Mouse (Mus musculus) neural tube, embryonic 13.5 days (tissue): ENCODE measurements around the gene Csrnp2. TPM values are rescaled to one million over a fixed set of nuclear protein-coding genes. Genes with fewer than 3 reads are reported as not detected.
A peak's percentile ranks its signal among the peaks of the same experiment; 100 is the strongest.

Source experiments
- ATAC-seq: fragments of 200-750 bp; cut with Nextera tagmentation; 2 replicates; pipeline ENCODE4 v1.8.0; 2017; ENCODE audit warnings: low read depth, mild to moderate bottlenecking, moderate TSS enrichment, moderate library complexity
- H3K27ac ChIP-seq: fragments of 300-500 bp; sonication (generic); replicated peaks from 2 replicates; pipeline ENCODE4 v1.5.1; 2015; ENCODE audit warnings: moderate library complexity, mild to moderate bottlenecking, inconsistent platforms
- H3K27me3 ChIP-seq: fragments of 300-500 bp; sonication (generic); 2 replicates; pipeline ENCODE4 v1.6.1; 2015; ENCODE audit warnings: mild to moderate bottlenecking, inconsistent platforms
- H3K36me3 ChIP-seq: fragments of 300-500 bp; sonication (generic); 2 replicates; pipeline ENCODE4 v1.6.1; 2015; ENCODE audit warnings: mild to moderate bottlenecking, inconsistent platforms
- H3K4me1 ChIP-seq: fragments of 300-500 bp; sonication (generic); replicated peaks from 2 replicates; pipeline ENCODE4 v1.6.1; 2015; ENCODE audit warnings: inconsistent platforms
- H3K4me2 ChIP-seq: fragments of 300-500 bp; sonication (generic); 2 replicates; pipeline ENCODE4 v1.6.1; 2015; ENCODE audit warnings: inconsistent platforms, mild to moderate bottlenecking, moderate library complexity
- H3K4me3 ChIP-seq: fragments of 300-500 bp; sonication (generic); 2 replicates; pipeline ENCODE4 v1.5.1; 2015; ENCODE audit warnings: mild to moderate bottlenecking, inconsistent platforms
- H3K9ac ChIP-seq: fragments of 300-500 bp; sonication (generic); 2 replicates; pipeline ENCODE4 v1.6.1; 2015; ENCODE audit warnings: moderate library complexity, mild to moderate bottlenecking, inconsistent platforms
- H3K9me3 ChIP-seq: fragments of 300-500 bp; sonication (generic); 2 replicates; pipeline ENCODE4 v1.6.1; 2016; ENCODE audit warnings: inconsistent platforms
- WGBS: fragments of 180-500 bp; shearing (Covaris S2); methylation state at CpG from one replicate; pipeline ENCODE4 v1.1.7; 2015; 5-methylcytosine and 5-hydroxymethylcytosine counted together
- polyA plus RNA-seq: library from polyadenylated mRNA; unstranded; fragments of >200 nt; fragmentation: Nextera tagmentation; extraction: Ambion mirVana; gene quantifications from 2 replicates; pipeline ENCODE4 v1.2.1, GENCODE M21; 2015

Csrnp2 gene
- polyA plus RNA-seq, 1 experiment from 2014 or later, result 39.1 TPM

DNA sequence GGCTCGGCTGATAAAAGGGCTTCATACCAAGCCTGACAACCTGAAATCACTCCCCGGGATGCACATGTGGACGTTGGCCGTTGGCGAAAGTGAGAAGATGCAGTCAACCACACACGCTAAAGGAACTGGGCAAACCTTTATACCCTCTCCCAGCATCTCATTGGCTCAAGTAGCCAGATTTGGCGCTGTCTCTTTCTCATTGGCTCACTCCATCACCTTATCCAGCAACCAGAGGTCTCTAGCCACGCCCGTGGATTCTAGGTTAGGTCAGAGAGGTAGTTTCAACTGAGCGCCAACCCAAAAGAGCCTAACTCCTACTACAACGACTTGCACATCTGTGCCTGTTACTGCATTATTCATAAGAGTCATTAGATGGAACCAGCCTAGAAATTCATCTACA, 42.8 kb downstream of the Csrnp2 start:
- Histone ChIP-seq H3K9me3 (no peaks in the 10 kb centered on the region), H3K4me1 (0 out of 2 replicates have a peak, but pooled peaks cover 9% of the 10 kb centered on the region), H3K4me3 (no peak overlapping the region), H3K36me3 (no peaks in the 10 kb centered on the region), H3K9ac (no peak overlapping the region), H3K27me3 (no peaks in the 10 kb centered on the region), H3K27ac (no peak overlapping the region), H3K4me2 (no peak overlapping the region)
- WGBS, result 81% methylated on average over 11 of the region's 11 CpGs
- ATAC-seq, result no peak

DNA sequence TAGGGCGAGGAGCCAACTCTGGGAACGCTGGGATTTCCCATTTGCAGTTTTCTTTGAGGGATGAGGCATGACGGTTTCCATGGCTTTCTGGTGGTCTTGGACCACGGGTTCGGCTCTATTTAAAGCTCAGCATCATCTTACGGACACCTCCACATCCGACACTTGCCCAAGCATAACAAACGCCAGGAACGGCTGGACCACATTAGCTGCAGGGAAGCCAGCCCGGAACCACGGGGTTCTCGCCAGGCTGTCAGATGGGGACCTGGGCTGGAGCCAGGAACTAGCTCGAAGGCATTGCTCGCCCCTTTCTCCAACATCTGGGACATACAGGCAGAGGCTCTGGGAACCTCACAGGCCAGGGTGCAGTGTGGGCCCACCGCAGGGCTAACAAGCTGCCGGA, 44.0 kb downstream of the Csrnp2 start:
- no peaks in the 10 kb centered on the region for H3K36me3 ChIP-seq
- H3K27ac ChIP-seq, result no peak overlapping the region
- no peak overlapping the region for H3K4me2 ChIP-seq
- H3K4me1 ChIP-seq, result 0 out of 2 replicates have a peak, but pooled peaks cover 7% of the 10 kb centered on the region
- H3K4me3 ChIP-seq, result no peak overlapping the region
- 60% methylated on average over 16 of the region's 16 CpGs for WGBS
- no peaks in the 10 kb centered on the region for H3K9me3 ChIP-seq
- peak; percentile 15; the same call in 1 of the 2 replicates for ATAC-seq
- H3K27me3 ChIP-seq, result no peaks in the 10 kb centered on the region
- H3K9ac ChIP-seq, result no peak overlapping the region

DNA sequence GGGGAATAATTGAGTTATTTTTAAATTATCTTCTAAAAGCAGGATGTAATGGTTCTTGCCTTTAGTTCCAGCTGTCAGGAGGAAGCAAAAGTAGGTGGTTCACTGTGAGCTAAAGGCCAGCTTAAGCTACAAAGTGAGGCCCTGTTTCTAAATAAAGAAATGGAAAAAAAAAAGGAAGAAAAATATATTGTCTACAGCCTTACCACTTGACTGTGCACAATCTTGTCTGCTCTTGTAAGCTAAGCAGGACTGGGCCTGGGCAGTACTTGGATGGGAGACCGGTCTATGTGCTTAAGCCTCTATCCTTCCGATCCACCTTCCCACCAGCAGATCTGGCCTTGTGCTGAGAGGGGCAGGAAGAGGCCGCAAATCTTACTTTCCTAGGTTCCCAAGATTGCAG, 45.8 kb downstream of the Csrnp2 start:
- no peaks in the 10 kb centered on the region for H3K36me3 ChIP-seq
- H3K27me3 ChIP-seq, result no peaks in the 10 kb centered on the region
- WGBS, result 90% methylated on average over 3 of the region's 3 CpGs
- H3K27ac ChIP-seq, result no peak overlapping the region
- ATAC-seq, result no peak
- H3K9ac ChIP-seq, result no peak overlapping the region
- no peak overlapping the region for H3K4me2 ChIP-seq
- H3K4me1 ChIP-seq, result 0 out of 2 replicates have a peak, but pooled peaks cover 7% of the 10 kb centered on the region
- no peaks in the 10 kb centered on the region for H3K9me3 ChIP-seq
- H3K4me3 ChIP-seq, result no peak overlapping the region

DNA sequence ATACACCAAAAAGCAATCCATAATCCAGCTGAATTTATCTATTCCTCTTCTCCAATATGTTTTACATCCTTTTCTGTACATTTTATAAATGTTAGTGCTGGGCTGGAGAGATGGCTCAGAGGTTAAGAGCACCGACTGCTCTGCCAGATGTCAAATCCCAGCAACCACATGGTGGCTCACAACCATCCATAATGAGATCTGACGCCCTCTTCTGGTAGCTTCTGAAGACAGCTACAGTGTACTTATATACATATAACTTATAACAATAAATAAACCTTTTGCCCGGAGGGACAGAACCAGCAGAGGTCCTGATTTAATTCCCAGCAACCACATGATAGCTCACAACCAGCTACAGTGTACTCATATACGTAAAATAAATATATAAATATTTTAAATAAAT, 46.7 kb downstream of the Csrnp2 start:
- no peak for ATAC-seq
- H3K4me2 ChIP-seq, result no peak overlapping the region
- H3K4me1 ChIP-seq, result peaks cover 14% of the 10 kb centered on the region
- no peaks in the 10 kb centered on the region for H3K9me3 ChIP-seq
- no peaks in the 10 kb centered on the region for H3K36me3 ChIP-seq
- H3K9ac ChIP-seq, result no peak overlapping the region
- WGBS, result 73% methylated on average over 4 of the region's 4 CpGs
- H3K27me3 ChIP-seq, result no peaks in the 10 kb centered on the region
- no peak overlapping the region for H3K27ac ChIP-seq
- H3K4me3 ChIP-seq, result no peak overlapping the region

DNA sequence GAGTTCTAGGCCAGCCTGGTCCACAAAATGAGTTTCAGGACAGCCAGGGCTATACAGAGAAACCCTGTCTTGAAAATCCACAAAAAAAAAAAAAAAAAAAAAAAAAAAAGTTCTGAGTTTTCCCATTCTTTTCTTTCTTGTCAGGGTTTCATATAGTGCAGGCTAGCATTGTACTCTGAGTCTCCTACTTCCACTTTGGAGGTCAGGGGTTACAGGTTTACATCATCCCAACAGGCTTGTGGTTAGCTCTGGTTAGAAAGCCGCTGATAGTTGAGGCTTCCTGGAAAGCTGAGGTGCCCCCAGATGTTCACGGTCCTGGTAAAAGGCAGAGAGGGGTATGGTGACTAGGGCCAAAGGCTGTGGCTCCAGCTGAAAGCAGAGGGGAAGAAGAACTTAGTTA, 48.4 kb downstream of the Csrnp2 start:
- H3K9ac ChIP-seq, result no peak overlapping the region
- peaks cover 17% of the 10 kb centered on the region for H3K4me1 ChIP-seq
- no peaks in the 10 kb centered on the region for H3K27me3 ChIP-seq
- no peaks in the 10 kb centered on the region for H3K36me3 ChIP-seq
- no peak overlapping the region for H3K27ac ChIP-seq
- no peak overlapping the region for H3K4me2 ChIP-seq
- 94% methylated on average over 2 of the region's 2 CpGs for WGBS
- ATAC-seq, result no peak
- no peaks in the 10 kb centered on the region for H3K9me3 ChIP-seq
- H3K4me3 ChIP-seq, result no peak overlapping the region

DNA sequence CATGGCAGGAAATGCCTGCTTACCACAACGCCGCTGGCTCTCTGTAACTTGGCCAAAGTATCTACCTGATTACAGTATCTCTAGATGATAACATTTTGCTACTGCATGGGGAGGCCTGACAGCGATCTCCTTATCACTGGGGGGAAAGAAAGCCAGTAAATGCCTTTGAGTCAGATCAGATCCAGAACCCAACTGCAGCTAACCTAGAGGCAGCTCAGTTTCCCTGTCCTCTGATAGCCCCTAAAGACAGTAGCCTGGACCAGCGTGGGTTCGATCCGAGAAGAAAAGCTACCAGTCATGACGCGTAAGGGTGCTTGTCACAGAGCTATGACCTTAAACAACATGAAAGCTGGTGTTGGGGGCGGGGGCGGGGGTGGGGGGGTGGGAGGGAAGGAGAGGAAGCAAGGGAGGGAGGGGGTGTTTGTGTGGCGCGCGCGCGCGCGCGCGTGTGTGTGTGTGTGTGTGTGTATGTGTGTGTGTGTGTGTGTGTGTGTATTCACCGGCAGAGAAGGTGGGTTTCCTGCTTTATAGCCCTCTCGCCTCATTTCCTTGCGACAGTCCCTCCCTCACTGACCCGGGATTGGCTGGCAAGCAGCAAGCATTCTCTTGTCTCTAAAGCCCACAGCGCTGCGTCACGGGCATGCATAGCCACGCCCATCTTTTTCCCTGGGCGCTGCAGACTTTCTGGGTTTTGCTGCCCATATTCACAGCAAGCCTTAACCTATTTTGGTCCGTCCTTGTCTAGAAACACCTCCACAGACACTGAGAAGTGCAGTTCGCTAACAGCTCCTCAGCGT, 52.0 kb downstream of the Csrnp2 start:
- no peaks in the 10 kb centered on the region for H3K27me3 ChIP-seq
- peak overlapping the region; percentile 81 for H3K27ac ChIP-seq

DNA sequence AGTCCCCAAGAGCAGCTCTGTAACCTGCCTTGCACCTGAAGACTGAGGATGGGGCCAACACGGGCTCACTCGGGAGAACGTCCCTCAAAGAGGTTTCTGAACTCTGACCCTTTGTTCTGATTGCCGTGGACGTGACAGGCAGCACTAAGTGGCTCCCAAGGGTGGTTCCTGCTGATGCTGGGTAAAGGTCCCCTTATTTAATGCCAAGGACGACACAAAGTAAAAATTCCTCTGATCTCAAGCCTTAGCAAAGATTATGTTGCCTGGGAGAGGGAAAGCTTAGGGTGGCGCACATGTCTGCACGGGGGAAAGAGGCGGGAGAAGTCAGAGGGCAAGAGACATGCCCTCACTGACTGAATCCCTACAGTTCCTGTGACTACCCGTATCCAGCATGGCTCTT, 58.8 kb downstream of the Csrnp2 start:
- H3K4me2 ChIP-seq, result no peak overlapping the region
- H3K4me3 ChIP-seq, result no peak overlapping the region
- no peaks in the 10 kb centered on the region for H3K27me3 ChIP-seq
- 69% methylated on average over 10 of the region's 10 CpGs for WGBS
- H3K4me1 ChIP-seq, result no peaks in the 10 kb centered on the region
- H3K36me3 ChIP-seq, result no peaks in the 10 kb centered on the region
- H3K9me3 ChIP-seq, result no peaks in the 10 kb centered on the region
- no peak for ATAC-seq
- H3K27ac ChIP-seq, result no peak overlapping the region
- H3K9ac ChIP-seq, result no peak overlapping the region

More for the DNA sequence above, 52.0 kb downstream of the Csrnp2 start:
- peak overlapping the region; percentile 42 for H3K4me3 ChIP-seq
- 8% methylated on average over 19 of the region's 31 CpGs for WGBS
- peak; percentile 98 for ATAC-seq
- H3K4me2 ChIP-seq, result peak overlapping the region; percentile 62
- H3K36me3 ChIP-seq, result no peaks in the 10 kb centered on the region
- peaks cover 10% of the 10 kb centered on the region for H3K4me1 ChIP-seq
- H3K9ac ChIP-seq, result peak overlapping the region; percentile 75
- no peaks in the 10 kb centered on the region for H3K9me3 ChIP-seq

DNA sequence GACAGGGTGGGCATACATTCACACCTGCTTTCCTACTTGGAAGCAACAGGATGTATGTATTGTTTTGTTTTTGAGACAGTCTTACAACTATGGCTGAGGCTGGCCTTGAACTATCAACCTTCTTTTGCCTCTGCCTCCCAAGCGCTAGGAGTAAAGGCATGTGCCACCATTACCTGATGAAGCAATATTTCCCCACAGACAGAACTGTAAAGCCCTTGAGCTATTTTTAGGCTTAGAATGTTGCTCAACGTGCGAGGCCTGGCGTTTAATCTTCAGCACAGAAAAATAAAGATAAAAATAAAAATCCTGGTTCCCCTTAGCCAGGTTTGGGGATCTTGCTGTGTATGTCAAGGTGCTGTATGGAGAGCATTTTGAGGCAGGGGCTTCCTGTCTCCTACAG, 59.2 kb downstream of the Csrnp2 start:
- 88% methylated on average over 4 of the region's 4 CpGs for WGBS
- Histone ChIP-seq H3K27ac (no peak overlapping the region), H3K9me3 (no peaks in the 10 kb centered on the region), H3K4me1 (no peaks in the 10 kb centered on the region), H3K36me3 (no peaks in the 10 kb centered on the region), H3K4me2 (no peak overlapping the region), H3K27me3 (no peaks in the 10 kb centered on the region), H3K4me3 (no peak overlapping the region), H3K9ac (no peak overlapping the region)
- ATAC-seq, result no peak

DNA sequence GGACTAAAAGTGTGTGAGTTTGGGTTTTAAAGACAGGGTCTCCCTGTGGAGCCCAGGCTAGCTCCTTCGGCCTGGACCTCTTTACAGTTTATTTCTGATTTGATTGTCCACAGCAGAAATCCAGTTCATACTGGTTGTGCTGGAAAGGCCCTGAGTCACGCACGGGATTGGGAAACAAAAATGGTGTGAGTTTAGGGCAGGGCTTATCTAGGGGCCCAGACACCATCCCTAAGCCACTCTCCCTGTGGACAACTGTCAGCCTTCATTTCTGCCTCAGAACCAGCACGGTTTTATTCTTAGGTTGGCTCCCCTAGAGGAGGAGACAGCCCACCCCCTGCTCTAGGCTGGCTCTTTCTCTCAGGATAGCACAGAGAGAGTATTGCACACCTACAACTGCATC, 62.1 kb downstream of the Csrnp2 start:
- ATAC-seq, result no peak
- no peaks in the 10 kb centered on the region for H3K9me3 ChIP-seq

DNA sequence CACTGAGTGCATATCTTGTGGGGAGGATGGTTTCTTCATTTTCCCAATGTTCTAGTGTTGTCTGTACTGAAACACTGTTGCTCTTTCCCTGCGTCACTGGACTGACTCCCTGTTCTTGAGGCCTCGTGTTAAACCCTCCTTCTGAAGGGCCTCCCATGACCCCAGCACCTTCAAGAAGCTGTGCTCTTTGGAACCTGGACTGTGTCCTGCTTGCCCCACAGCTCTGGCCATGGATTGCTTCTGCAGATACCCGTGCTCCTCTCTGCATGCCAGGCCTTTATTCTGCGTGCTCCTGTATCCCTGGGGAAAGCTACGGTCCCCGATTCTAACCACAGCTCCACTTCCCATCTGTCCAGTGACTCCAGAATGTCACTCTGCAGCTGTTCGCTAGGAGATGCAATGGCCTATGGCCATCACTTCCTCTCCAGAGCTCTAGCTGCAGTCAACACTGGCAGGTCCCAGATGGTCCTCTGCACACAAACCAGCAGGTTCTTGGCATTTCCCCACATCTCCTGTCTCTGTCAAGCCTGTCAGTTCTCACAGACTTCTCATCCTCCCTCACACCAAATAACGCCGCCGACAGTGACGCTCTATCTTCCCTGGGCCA, 65.2 kb downstream of the Csrnp2 start:
- H3K36me3 ChIP-seq, result no peaks in the 10 kb centered on the region
- no peak for ATAC-seq
- H3K27me3 ChIP-seq, result peaks cover 13% of the 10 kb centered on the region
- H3K4me2 ChIP-seq, result no peak overlapping the region
- H3K4me1 ChIP-seq, result no peaks in the 10 kb centered on the region
- 72% methylated on average over 11 of the region's 11 CpGs for WGBS
- no peak overlapping the region for H3K9ac ChIP-seq
- no peak overlapping the region for H3K4me3 ChIP-seq
- no peaks in the 10 kb centered on the region for H3K9me3 ChIP-seq
- no peak overlapping the region for H3K27ac ChIP-seq

More for the DNA sequence above, 62.1 kb downstream of the Csrnp2 start:
- Histone ChIP-seq H3K27ac (no peak overlapping the region), H3K4me1 (no peaks in the 10 kb centered on the region), H3K27me3 (no peaks in the 10 kb centered on the region), H3K4me2 (no peak overlapping the region), H3K36me3 (no peaks in the 10 kb centered on the region), H3K9ac (no peak overlapping the region), H3K4me3 (no peak overlapping the region)
- 72% methylated on average over 4 of the region's 4 CpGs for WGBS
